Mouse (Mus musculus): Measurements from ENCODE around the gene Ddhd1.

DNA sequence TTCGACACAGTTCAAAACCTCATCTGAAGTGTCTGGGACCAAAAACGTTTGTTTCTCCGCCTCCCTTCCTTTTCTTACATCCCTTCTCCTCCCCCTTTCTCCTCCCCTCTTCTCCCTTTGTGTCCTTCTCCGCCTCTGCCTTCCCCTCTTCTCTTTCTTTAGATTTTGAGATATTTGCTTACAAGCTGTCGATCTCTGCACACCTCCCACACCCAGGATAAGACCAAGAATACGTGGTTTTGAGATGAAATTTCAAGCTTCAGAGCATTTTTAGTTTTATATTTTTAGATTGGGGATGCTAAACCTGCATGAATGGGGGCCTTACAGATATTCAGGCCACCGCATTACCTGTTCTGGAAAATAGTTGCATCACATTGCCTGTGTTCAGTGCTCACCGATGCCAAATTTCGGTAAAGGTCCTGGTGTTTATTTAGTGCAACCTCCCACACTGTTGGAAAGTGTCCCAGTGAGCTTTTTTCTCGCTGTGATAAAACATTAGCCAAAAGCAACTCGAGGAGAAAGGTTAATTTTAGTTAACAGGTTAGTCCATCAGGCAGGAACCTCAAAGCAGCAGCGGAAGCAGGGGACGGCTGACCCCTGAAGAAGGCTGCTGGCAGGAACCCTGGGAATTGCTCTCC is 107.8 kb downstream of the Ddhd1 start:
- TF ChIP-seq CTCF (IDR thresholded peaks at IDR 0.05; ENCODE audit: insufficient read depth, low read depth, low read length) (no peak), POLR2A (IDR thresholded peaks at IDR 0.05; ENCODE audit: insufficient read depth, low read depth, low read length) (no peak)
